Mouse (Mus musculus) lung, adult 2 months (tissue): Measurements from ENCODE around the gene Kcnj8. TPM values are rescaled to one million over a fixed set of nuclear protein-coding genes. Genes with fewer than 3 reads are reported as not detected.

Experiments
- DNase-seq: peaks from one replicate; pipeline ENCODE4 v3.0.0; 2022
- H3K4me1 ChIP-seq: fragments of 200-500 bp; 2 replicates; pipeline ENCODE4 v1.6.1; 2011; ENCODE audit warnings: low read length; ENCODE audit not compliant: control insufficient read depth, insufficient read depth
- H3K4me3 ChIP-seq: fragments of 200-500 bp; replicated peaks from 2 replicates; pipeline ENCODE3; 2011; ENCODE audit warnings: low read depth, mild to moderate bottlenecking, control low read depth, low read length; ENCODE audit errors: extremely low read depth
- CTCF ChIP-seq: fragments of 200-500 bp; IDR thresholded peaks from 2 replicates; pipeline ENCODE4 v1.5.1; 2011; ENCODE audit warnings: mild to moderate bottlenecking, low read length, control low read depth; ENCODE audit not compliant: insufficient read depth
- POLR2A ChIP-seq: fragments of 200-500 bp; IDR thresholded peaks from 2 replicates; pipeline ENCODE4 v1.6.1; 2011; ENCODE audit warnings: low read depth, mild to moderate bottlenecking, control low read depth, low read length, borderline replicate concordance; ENCODE audit errors: extremely low read depth
- WGBS: fragments of 180-500 bp; shearing (Covaris S2); methylation state at CpG from one replicate; pipeline ENCODE4 v1.1.7; 2018; 5-methylcytosine and 5-hydroxymethylcytosine counted together
- polyA plus RNA-seq: library from polyadenylated mRNA; depleted of rRNA; stranded (reverse); fragments of >200 nt; gene quantifications from 2 replicates; pipeline ENCODE4 v1.2.3, GENCODE M21; 2012

The Kcnj8 gene
- polyA plus RNA-seq, 1 experiment = 7.8 TPM

DNA sequence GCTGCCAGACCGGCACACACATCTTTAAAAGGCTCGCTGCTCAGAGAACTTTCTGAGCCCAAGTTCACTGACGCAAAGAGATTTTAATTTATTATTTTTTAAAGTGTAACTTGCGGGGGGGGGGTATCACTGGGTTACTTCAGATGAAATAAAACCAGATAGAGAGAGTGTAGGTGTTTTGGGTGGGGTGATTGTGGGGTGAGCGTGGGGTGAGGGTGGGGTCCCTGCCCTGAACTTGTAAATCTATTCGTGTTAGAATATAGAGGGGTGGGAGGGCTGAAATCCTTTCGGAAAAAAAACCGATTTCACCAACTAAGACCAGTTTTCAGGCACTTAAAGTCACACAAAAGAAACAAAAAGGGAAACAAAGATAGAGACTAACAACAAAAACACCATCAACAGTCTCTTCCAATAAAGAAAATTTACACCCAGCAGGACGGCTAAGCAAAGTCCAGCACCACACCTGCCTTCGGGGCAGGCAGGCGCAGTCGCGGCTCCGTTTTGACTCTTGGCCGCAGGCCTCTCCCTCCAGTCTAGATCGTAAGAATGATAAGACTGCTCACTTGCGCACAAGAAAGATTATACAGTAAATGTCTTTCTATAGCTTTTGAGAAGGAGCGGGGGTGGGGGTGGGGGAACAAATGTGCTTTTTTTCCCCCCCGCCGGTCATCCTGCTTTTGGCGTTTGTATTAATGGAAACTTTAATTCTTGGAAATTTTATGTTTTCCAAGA lies 381 bp upstream of the Kcnj8 start:
- no peak overlapping the region for H3K4me3 ChIP-seq
- WGBS = 4% methylated on average over 21 of the region's 21 CpGs
- TF ChIP-seq POLR2A = no peak
- no peak for TF ChIP-seq CTCF
- H3K4me1 ChIP-seq = no peaks in the 10 kb centered on the region; the same call in 1 of the 2 replicates
- no peak for DNase-seq

DNA sequence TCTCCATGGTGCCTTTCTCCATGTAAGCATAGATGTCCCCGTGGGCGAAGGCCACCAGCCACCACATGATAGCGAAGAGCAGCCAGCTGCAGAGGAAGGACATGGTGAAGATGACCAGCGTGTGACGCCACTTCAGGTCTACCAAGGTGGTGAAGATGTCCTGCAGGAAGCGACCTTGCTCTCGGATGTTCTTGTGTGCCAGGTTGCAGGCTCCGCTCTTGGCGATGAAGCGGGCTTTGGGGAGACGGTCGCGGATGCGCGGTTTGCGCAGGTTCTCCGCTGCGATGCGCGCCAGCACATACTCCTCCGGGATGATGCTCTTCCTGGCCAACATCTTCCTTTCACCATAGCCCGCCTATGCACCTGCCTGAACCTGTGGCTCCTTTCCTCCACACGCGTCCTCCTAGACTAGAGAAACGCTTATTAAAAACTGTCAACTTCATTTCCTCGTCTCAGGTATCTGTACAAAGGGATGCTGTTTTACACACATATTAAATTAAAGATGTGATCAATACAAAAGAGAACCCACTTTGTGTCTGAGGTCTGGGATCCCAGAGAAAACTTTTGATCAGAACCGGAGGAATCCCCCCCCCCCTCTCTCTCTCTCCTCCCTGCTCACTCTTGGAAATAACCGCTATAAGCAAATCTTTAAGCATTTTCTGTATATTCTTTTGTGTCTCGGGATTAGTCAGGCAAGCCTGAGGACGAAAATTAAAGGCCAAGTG lies 1.2 kb downstream of the Kcnj8 start:
- no peak for DNase-seq
- H3K4me1 ChIP-seq = no peaks in the 10 kb centered on the region; the same call in 1 of the 2 replicates
- TF ChIP-seq POLR2A (no peak), CTCF (no peak)
- H3K4me3 ChIP-seq = peak overlapping the region; percentile 2
- WGBS = 23% methylated on average over 30 of the region's 30 CpGs

DNA sequence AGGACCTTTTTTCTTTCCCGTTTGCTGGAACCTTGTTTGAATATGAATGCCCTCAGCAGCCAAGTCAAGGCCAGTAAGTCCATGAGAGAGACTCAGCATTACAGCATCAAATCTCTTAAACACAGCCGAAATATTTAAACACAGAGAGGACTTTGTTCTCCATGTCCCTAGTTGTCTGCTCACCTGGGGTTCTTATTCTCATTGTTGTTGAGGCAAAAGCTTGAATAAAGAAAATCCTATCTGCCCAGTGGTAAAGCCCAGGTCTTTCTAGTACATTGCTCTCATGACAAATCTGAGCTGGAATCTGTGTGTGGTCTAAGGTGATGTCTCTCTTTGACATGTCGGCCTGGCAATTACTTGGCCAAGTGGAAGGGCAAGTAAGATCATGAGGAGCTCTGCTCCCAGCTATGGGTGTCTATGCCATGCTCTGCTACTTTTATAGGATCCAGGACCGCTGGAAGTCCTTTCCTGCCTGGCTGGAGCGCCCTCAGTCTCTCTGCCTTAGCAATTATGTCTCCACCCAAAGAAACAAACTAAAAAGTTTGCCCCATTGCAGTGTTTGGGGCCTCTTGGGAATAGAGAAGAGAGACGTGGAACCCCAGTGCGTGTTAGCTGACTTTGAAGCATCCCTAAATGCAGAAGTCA lies 2.6 kb downstream of the Kcnj8 start:
- DNase-seq = no peak
- no peak overlapping the region for H3K4me3 ChIP-seq
- H3K4me1 ChIP-seq = no peaks in the 10 kb centered on the region; the same call in 1 of the 2 replicates
- TF ChIP-seq POLR2A (no peak), CTCF (no peak)
- 66% methylated on average over 7 of the region's 7 CpGs for WGBS

DNA sequence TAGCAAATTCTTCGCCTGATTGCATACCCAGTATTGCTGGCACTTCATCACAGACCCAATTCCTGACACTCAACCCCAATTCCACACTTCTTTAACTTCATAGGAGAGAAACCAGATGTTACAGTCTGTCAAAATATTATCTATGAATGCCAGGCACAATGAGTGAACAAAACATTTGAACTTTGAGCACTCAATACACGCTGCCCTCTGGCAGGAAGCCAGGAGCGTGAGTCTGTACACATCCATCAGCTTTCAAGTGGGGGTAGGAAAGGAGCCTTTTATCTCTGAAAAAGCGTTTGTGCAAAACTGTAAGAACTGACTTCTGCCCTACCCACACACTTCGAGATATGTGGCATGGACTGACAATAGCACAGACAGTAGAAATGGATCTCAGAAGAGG lies 4.0 kb downstream of the Kcnj8 start:
- 16% methylated on average over 5 of the region's 5 CpGs for WGBS
- TF ChIP-seq CTCF (no peak), POLR2A (no peak)
- no peak for DNase-seq
- no peak overlapping the region for H3K4me3 ChIP-seq
- no peaks in the 10 kb centered on the region; the same call in 1 of the 2 replicates for H3K4me1 ChIP-seq

DNA sequence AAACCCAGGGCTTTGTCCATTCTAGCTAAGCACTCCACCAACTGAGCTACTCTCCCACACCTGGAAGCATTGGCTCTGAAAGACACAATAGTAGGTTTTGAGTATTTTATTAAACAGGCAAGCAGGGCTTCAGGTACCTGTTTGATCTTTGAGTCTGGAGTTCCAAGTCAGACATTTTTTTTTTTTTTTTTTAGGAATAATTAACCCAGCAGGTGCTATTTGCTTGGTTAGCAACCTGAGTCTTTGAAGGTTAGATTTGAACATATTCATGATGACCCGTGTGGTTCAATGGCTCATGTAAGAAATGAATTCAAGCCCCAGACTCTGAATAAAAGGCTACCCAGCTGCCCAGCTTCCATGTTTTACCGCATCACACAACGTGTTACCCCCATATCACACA lies 6.7 kb downstream of the Kcnj8 start:
- 86% methylated on average over 3 of the region's 3 CpGs for WGBS
- no peak overlapping the region for H3K4me3 ChIP-seq
- no peak for TF ChIP-seq POLR2A
- no peak for TF ChIP-seq CTCF
- no peaks in the 10 kb centered on the region for H3K4me1 ChIP-seq
- DNase-seq = no peak

DNA sequence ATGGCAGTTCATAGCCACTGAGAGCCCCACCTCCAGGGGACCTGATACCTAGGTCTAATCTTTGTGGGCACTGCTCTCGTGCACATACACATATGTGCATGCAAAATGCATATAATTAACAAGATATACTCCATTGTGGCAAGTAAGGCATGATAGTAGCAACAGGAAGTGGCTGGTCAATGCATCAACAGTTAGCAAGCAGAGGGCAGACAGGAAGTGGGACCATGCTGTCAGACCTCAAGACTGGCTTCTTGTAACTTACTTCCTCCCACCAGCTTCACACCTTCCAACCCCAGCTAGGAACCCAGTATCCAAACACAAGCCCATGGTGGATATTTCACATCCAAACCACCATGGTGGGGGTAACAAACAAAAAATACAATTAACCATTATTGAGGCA lies 10.3 kb downstream of the Kcnj8 start:
- TF ChIP-seq POLR2A (no peak), CTCF (no peak)
- 51% methylated on average over 1 of the region's 1 CpGs for WGBS
- Histone ChIP-seq H3K4me1 (no peaks in the 10 kb centered on the region), H3K4me3 (no peak overlapping the region)
- DNase-seq = no peak

DNA sequence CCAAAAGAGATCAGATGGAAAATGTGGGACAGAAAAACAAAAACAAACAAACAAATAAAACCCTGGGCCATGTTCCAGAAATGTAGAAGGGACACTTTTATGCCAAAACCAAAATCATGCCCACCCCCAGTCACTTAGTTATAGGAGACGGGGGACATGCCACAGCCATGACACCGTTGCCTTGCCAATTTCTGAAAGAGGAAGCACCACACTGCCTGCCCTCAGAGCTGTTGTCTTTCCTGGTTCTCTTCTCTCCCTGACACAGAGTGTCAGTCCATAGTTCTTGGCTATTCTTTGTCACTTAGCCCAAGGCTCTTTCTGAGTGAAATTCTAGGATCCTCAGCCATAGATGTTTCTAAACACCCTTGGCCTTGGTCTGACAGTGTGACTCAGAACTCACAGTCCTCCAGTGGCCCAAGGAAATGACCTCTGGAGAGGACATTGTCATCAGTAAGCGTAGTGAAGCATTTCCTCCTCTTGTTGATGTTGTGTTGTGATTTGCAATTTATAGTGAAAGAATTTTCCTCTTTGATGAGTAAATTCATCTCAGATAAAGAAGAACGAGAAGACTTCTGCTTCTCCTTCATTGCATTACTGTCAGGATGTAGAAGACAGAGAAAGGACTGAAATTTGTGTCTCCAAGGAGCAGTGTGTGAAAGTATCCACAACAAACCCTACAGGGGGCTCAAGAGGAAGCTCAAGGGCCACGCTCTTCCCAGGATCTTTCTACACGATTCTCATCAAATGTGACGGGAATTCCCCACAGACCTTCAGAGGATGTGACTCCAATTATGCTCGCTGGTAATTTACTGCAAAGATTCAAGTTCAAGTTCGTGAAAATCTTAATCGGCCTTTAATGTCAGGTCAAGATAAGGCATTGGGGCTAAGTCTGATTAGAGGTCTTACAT lies 12.4 kb downstream of the Kcnj8 start:
- TF ChIP-seq POLR2A = no peak
- TF ChIP-seq CTCF = no peak
- DNase-seq = no peak
- Histone ChIP-seq H3K4me1 (no peaks in the 10 kb centered on the region), H3K4me3 (no peak overlapping the region)
- WGBS = 75% methylated on average over 10 of the region's 10 CpGs

DNA sequence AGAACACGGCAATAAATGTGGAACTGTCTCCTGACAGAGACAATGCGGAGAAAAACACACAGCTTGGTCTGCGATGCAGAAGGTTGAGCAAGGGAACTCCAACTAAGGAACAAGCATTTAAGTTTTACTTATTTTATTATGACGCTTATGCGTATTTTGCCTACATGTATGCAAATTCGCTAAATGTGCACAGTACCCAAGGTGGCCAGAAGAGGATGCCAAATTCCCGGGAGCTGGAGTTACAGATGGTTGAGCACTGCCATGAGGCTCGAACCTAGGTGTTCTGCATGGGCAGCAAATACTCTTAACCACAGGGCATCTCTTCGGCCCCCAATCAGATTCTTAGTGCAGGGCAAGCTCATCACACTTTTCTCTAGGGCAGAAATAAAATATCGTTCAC lies 13.3 kb downstream of the Kcnj8 start:
- TF ChIP-seq CTCF (0 out of 2 replicates have a peak, but pooled peaks have one; percentile 10), POLR2A (no peak)
- 84% methylated on average over 10 of the region's 10 CpGs for WGBS
- H3K4me1 ChIP-seq = no peaks in the 10 kb centered on the region
- no peak overlapping the region for H3K4me3 ChIP-seq
- no peak for DNase-seq

DNA sequence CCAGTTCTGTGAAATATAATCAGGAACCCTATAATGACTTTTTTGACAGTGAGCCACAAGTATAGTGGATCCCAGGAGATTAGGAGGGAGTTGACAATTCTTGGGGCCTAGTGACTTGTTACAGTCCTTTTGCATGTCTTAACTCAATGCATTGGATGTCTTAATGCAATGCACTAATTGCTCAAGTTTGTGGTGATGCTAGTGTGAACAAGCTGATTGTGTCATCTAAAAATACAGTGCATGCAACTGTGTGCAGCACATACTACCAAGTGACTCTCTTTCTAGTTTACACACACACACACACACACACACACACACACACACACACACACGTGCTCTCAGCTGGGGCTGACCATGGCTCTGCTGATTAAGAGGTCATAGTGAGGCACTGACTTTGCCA lies 15.4 kb downstream of the Kcnj8 start:
- WGBS = 77% methylated on average over 1 of the region's 1 CpGs
- no peak for DNase-seq
- no peaks in the 10 kb centered on the region for H3K4me1 ChIP-seq
- no peak for TF ChIP-seq POLR2A
- H3K4me3 ChIP-seq = no peak overlapping the region

DNA sequence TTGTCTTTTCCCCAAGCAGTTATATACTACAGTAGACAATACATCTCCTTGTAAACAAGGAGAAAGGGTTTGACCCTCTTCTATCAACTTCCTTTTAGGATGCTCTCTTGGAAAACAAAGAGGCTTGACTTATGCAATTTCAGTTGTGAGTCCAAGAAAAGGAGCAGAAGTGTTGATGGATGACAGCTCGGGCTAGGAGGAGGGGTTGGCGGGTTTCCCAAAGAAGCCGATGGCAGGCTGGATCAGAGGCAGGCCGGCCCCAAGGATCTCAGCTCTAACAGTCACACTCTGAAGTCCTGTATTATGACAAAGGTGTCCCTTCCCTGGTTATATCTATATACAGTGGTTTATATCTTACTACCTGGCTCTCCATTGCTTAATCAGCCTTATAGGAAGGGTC lies 19.9 kb downstream of the Kcnj8 start:
- H3K4me1 ChIP-seq = no peaks in the 10 kb centered on the region
- H3K4me3 ChIP-seq = no peak overlapping the region
- WGBS = 48% methylated on average over 4 of the region's 4 CpGs
- DNase-seq = no peak
- TF ChIP-seq CTCF (no peak), POLR2A (no peak)
